ENCODE assay signal across 24 mouse cellular contexts in genomic region chr14:40913709-40914108, GRCm38 (mm10). TPM values are rescaled to one million over a fixed set of nuclear protein-coding genes. Genes with fewer than 3 reads are reported as not detected.
DNase-seq lines count a peak whose midpoint lies in the region; ATAC-seq and TF ChIP-seq lines count a peak whose summit lies in the region.
"Had no signal": no experiment of that assay in that cellular context is flagged by ENCODE, and none has a peak within 500 bp of the region (broad histone marks: within the 10 kb centered on the region; RNA-seq: fewer than 3 reads in every experiment).

No protein-coding gene starts in this region.

- peak; percentile 73 for DNase-seq in kidney, adult 2 months
- no peak for DNase-seq in kidney, adult 18-20 months
- DNase-seq in left cerebral cortex, adult 11 months (ENCODE audit: low spot score), result no peak
- DNase-seq: adrenal gland, adult 8-10 months; adrenal gland, postnatal 25 days; cerebellum, adult 11-12 months; cerebellum, adult 8-10 months; cerebellum, postnatal 10 days; cerebellum, postnatal 36 days; embryo, embryonic 11 days; forebrain, postnatal 0 days; gastrocnemius, postnatal 36 days; heart, adult 2 months had no signal

- H3K9ac ChIP-seq in kidney, embryonic 15.5 days, result no peak overlapping the region
- H3K9ac ChIP-seq in kidney, embryonic 16.5 days (replicated peaks; ENCODE audit: low read length), result no peak overlapping the region
- no peak overlapping the region for H3K9ac ChIP-seq in stomach, embryonic 15.5 days
- H3K9ac ChIP-seq in heart, embryonic 11.5 days (ENCODE audit: low read depth, low read length), result no peak overlapping the region
- H3K9ac ChIP-seq: forebrain, postnatal 0 days; hindbrain, embryonic 12.5 days; hindbrain, embryonic 15.5 days had no signal

- H3K4me3 ChIP-seq in kidney, adult 2 months (ENCODE audit: insufficient read depth, low read depth, low read length), result no peak overlapping the region
- no peak overlapping the region for H3K4me3 ChIP-seq in kidney, embryonic 15.5 days (replicated peaks)
- no peak overlapping the region for H3K4me3 ChIP-seq in kidney, embryonic 16.5 days (ENCODE audit: low read length)
- H3K4me3 ChIP-seq in E14TG2a.4 (replicated peaks; ENCODE audit: low read length), result 0 out of 2 replicates have a peak overlapping the region, but pooled peaks have one; percentile 35
- no peak overlapping the region for H3K4me3 ChIP-seq in stomach, embryonic 15.5 days (replicated peaks)
- no peak overlapping the region for H3K4me3 ChIP-seq in heart, embryonic 11.5 days (ENCODE audit: low read depth, low read length)
- H3K4me3 ChIP-seq: heart, adult 2 months; heart, embryonic 10.5 days; hindbrain, embryonic 12.5 days; hindbrain, embryonic 15.5 days had no signal

- no peaks in the 10 kb centered on the region for H3K9me3 ChIP-seq in kidney, embryonic 15.5 days (replicated peaks)
- H3K9me3 ChIP-seq in kidney, embryonic 16.5 days (ENCODE audit: low read length), result no peaks in the 10 kb centered on the region
- H3K9me3 ChIP-seq in E14TG2a.4 (ENCODE audit: low read length), result no peaks in the 10 kb centered on the region
- no peaks in the 10 kb centered on the region for H3K9me3 ChIP-seq in stomach, embryonic 15.5 days
- no peaks in the 10 kb centered on the region for H3K9me3 ChIP-seq in heart, embryonic 11.5 days (replicated peaks; ENCODE audit: control insufficient read depth, low read length)
- H3K9me3 ChIP-seq: heart, embryonic 10.5 days; hindbrain, embryonic 12.5 days; hindbrain, embryonic 15.5 days had no signal

- H3K27me3 ChIP-seq in kidney, adult 2 months (replicated peaks; ENCODE audit: control insufficient read depth, insufficient read depth, low read length), result no peaks in the 10 kb centered on the region
- no peaks in the 10 kb centered on the region for H3K27me3 ChIP-seq in kidney, embryonic 15.5 days
- H3K27me3 ChIP-seq in kidney, embryonic 16.5 days (ENCODE audit: insufficient read depth, low read length), result no peaks in the 10 kb centered on the region
- no peaks in the 10 kb centered on the region for H3K27me3 ChIP-seq in E14TG2a.4 (ENCODE audit: insufficient read depth, low read length)
- H3K27me3 ChIP-seq in stomach, embryonic 15.5 days (replicated peaks), result no peaks in the 10 kb centered on the region
- no peaks in the 10 kb centered on the region for H3K27me3 ChIP-seq in heart, embryonic 11.5 days (ENCODE audit: control insufficient read depth, insufficient read depth, low read length)
- H3K27me3 ChIP-seq: hindbrain, embryonic 12.5 days; hindbrain, embryonic 15.5 days had no signal

- TF ChIP-seq POLR2A in kidney, adult 2 months (IDR thresholded peaks at IDR 0.05; ENCODE audit: low read depth, low read length), result no peak

- TF ChIP-seq CTCF in kidney, adult 2 months (conservative IDR thresholded peaks at IDR 0.05; ENCODE audit: insufficient read depth, insufficient read length, low read depth, low read length), result no peak
- TF ChIP-seq CTCF in E14TG2a.4 (conservative IDR thresholded peaks at IDR 0.05; ENCODE audit: low read length), result no peak

- H3K4me1 ChIP-seq in kidney, adult 2 months (ENCODE audit: control insufficient read depth, insufficient read depth, low read length), result peaks cover 26% of the 10 kb centered on the region
- H3K4me1 ChIP-seq in kidney, embryonic 15.5 days, result peaks cover 35% of the 10 kb centered on the region
- peaks cover 31% of the 10 kb centered on the region for H3K4me1 ChIP-seq in kidney, embryonic 16.5 days (ENCODE audit: insufficient read depth, low read length)
- peaks cover 55% of the 10 kb centered on the region for H3K4me1 ChIP-seq in E14TG2a.4 (replicated peaks; ENCODE audit: low read depth, low read length)
- peaks cover 6% of the 10 kb centered on the region; the same call in 1 of the 2 replicates for H3K4me1 ChIP-seq in stomach, embryonic 15.5 days
- peaks cover 16% of the 10 kb centered on the region for H3K4me1 ChIP-seq in heart, embryonic 11.5 days (ENCODE audit: control insufficient read depth, insufficient read depth, low read length)
- H3K4me1 ChIP-seq: hindbrain, embryonic 12.5 days had no signal

- no peak overlapping the region for H3K27ac ChIP-seq in kidney, adult 2 months (ENCODE audit: insufficient read depth, low read depth, low read length)
- no peak overlapping the region for H3K27ac ChIP-seq in kidney, embryonic 15.5 days
- H3K27ac ChIP-seq in kidney, embryonic 16.5 days (ENCODE audit: low read length), result peak overlapping the region; percentile 64; the same call in 1 of the 2 replicates
- peak overlapping the region; percentile 76 for H3K27ac ChIP-seq in stomach, embryonic 15.5 days
- no peak overlapping the region for H3K27ac ChIP-seq in heart, embryonic 11.5 days (ENCODE audit: low read depth, low read length)
- H3K27ac ChIP-seq: heart, embryonic 10.5 days; hindbrain, embryonic 12.5 days; hindbrain, embryonic 15.5 days had no signal

- 44% methylated on average over 6 of the region's 6 CpGs for WGBS in kidney, adult 2 months
- WGBS in kidney, embryonic 15.5 days, result 52% methylated on average over 6 of the region's 6 CpGs
- 44% methylated on average over 6 of the region's 6 CpGs for WGBS in kidney, embryonic 16.5 days
- WGBS in stomach, embryonic 15.5 days, result 74% methylated on average over 6 of the region's 6 CpGs
- WGBS in heart, embryonic 11.5 days (ENCODE audit: insufficient replicate concordance), result 66% methylated on average over 6 of the region's 6 CpGs

- no peak; the same call in 1 of the 2 replicates for ATAC-seq in kidney, embryonic 15.5 days (replicated peaks; ENCODE audit: low FRiP score)
- peak; percentile 39; the same call in 1 of the 2 replicates for ATAC-seq in kidney, embryonic 16.5 days (ENCODE audit: low FRiP score, low TSS enrichment)
- no peak for ATAC-seq in stomach, embryonic 15.5 days (ENCODE audit: insufficient read depth, low FRiP score, low read depth)
- ATAC-seq in heart, embryonic 11.5 days (replicated peaks; ENCODE audit: insufficient number of reproducible peaks, low FRiP score, low TSS enrichment), result no peak
- ATAC-seq: activated CD4-positive, CD25-positive, alpha-beta regulatory T cell, adult 4 months; CD4-positive, CD25-positive, alpha-beta regulatory T cell, adult 4 months; forebrain, embryonic 14.5 days; forebrain, postnatal 0 days had no signal

- H3K36me3 ChIP-seq in kidney, adult 2 months (ENCODE audit: control insufficient read depth, insufficient read depth, low read length), result peaks cover 12% of the 10 kb centered on the region
- peaks cover 68% of the 10 kb centered on the region for H3K36me3 ChIP-seq in kidney, embryonic 15.5 days
- H3K36me3 ChIP-seq in kidney, embryonic 16.5 days (ENCODE audit: insufficient read depth, low read length), result peaks cover 46% of the 10 kb centered on the region
- peaks cover 74% of the 10 kb centered on the region for H3K36me3 ChIP-seq in E14TG2a.4 (ENCODE audit: insufficient read depth, low read length)
- H3K36me3 ChIP-seq in stomach, embryonic 15.5 days, result peaks cover 28% of the 10 kb centered on the region
- peaks cover 11% of the 10 kb centered on the region for H3K36me3 ChIP-seq in heart, embryonic 11.5 days (ENCODE audit: control insufficient read depth, insufficient read depth, low read length)

- H3K4me2 ChIP-seq in kidney, embryonic 15.5 days, result no peak overlapping the region
- no peak overlapping the region for H3K4me2 ChIP-seq in kidney, embryonic 16.5 days (replicated peaks; ENCODE audit: low read depth, low read length)
- H3K4me2 ChIP-seq in stomach, embryonic 15.5 days, result no peak overlapping the region
- no peak overlapping the region for H3K4me2 ChIP-seq in heart, embryonic 11.5 days
- H3K4me2 ChIP-seq: hindbrain, embryonic 12.5 days; hindbrain, embryonic 15.5 days had no signal

RNA-seq across cellular contexts. Expression of gene Sh2d4b, which starts 20.6 kb away (rescaled TPM):
- 0.83 and 0.94 TPM in 2 replicates for polyA plus RNA-seq in kidney, adult 2 months (2012; rRNA removed)
- polyA plus RNA-seq in kidney, embryonic 15.5 days (2015; fragmentation: Nextera tagmentation; extraction: Ambion mirVana), result 0.85 and 0.92 TPM in 2 replicates
- polyA plus RNA-seq in kidney, embryonic 16.5 days (2015; fragmentation: Nextera tagmentation; extraction: Ambion mirVana), result 0.81 and 0.99 TPM in 2 replicates
- 0.39 and 0.57 TPM in 2 replicates for polyA plus RNA-seq in stomach, embryonic 15.5 days (2015; fragmentation: Nextera tagmentation; extraction: Ambion mirVana)
- polyA plus RNA-seq in heart, embryonic 11.5 days (2014; fragmentation: Nextera tagmentation; extraction: Ambion mirVana), result 0.56 and 0.89 TPM in 2 replicates
- polyA plus RNA-seq: activated CD4-positive, CD25-positive, alpha-beta regulatory T cell, adult 4 months had no signal

RNA-seq across cellular contexts. Expression of gene Tspan14, which starts 52.9 kb away (rescaled TPM):
- 119 and 121 TPM in 2 replicates for polyA plus RNA-seq in kidney, adult 2 months (2012; rRNA removed)
- 109 and 112 TPM in 2 replicates for polyA plus RNA-seq in kidney, embryonic 15.5 days (2015; fragmentation: Nextera tagmentation; extraction: Ambion mirVana)
- 138 and 144 TPM in 2 replicates for polyA plus RNA-seq in kidney, embryonic 16.5 days (2015; fragmentation: Nextera tagmentation; extraction: Ambion mirVana)
- 67.5 and 72.3 TPM in 2 replicates for polyA plus RNA-seq in stomach, embryonic 15.5 days (2015; fragmentation: Nextera tagmentation; extraction: Ambion mirVana)
- 43.5 and 54.0 TPM in 2 replicates for polyA plus RNA-seq in heart, embryonic 11.5 days (2014; fragmentation: Nextera tagmentation; extraction: Ambion mirVana)

Comparison
In these comparisons a context has a peak if more than half of its experiments do, and no peak if none do; other contexts are left out.
1. H3K27ac ChIP-seq: peak in kidney, embryonic 16.5 days (single experiment) and stomach, embryonic 15.5 days (single experiment); none in kidney, adult 2 months (single experiment), kidney, embryonic 15.5 days (single experiment) and heart, embryonic 11.5 days (single experiment).